Mouse (Mus musculus) myocyte (in vitro differentiated cells): ENCODE results near the gene Sept6. TPM values are rescaled to one million over a fixed set of nuclear protein-coding genes. Genes with fewer than 3 reads are reported as not detected.

Experiments
- H3K27me3 ChIP-seq: one replicate; pipeline ENCODE4 v1.6.1; 2011; ENCODE audit not compliant: control insufficient read depth, insufficient read depth, insufficient read length
- H3K36me3 ChIP-seq: one replicate; pipeline ENCODE4 v1.6.1; 2011; ENCODE audit not compliant: control insufficient read depth, insufficient read depth
- H3K4me2 ChIP-seq: one replicate; pipeline ENCODE4 v1.6.1; 2011; ENCODE audit warnings: low read depth, control low read depth
- H3K4me3 ChIP-seq: one replicate; pipeline ENCODE4 v1.5.1; 2011; ENCODE audit warnings: mild to moderate bottlenecking, control low read depth, moderate library complexity
- H3K79me2 ChIP-seq: one replicate; pipeline ENCODE4 v1.6.1; 2011; ENCODE audit not compliant: control insufficient read depth, insufficient read depth
- H3ac ChIP-seq: one replicate; pipeline ENCODE4 v1.6.1; 2011; ENCODE audit not compliant: control insufficient read depth, insufficient read length
- CEBPB ChIP-seq: IDR thresholded peaks from 2 replicates; pipeline ENCODE4 v1.6.1; 2011; ENCODE audit warnings: mild to moderate bottlenecking, moderate library complexity; ENCODE audit not compliant: poor library complexity, insufficient read depth, severe bottlenecking
- E2F4 ChIP-seq: IDR thresholded peaks from one replicate; pipeline ENCODE4 v1.6.1; 2011; ENCODE audit warnings: mild to moderate bottlenecking, control low read depth, moderate library complexity; ENCODE audit not compliant: insufficient read depth
- MAX ChIP-seq: IDR thresholded peaks from one replicate; pipeline ENCODE4 v1.6.1; 2011; ENCODE audit warnings: low read depth, mild to moderate bottlenecking, control low read depth
- MYOD1 ChIP-seq, 3 experiments: IDR thresholded peaks; one replicate each; pipeline ENCODE4 v1.6.1; 2011; ENCODE audit warnings: control low read depth in 2 of 3, low read depth in 2 of 3, mild to moderate bottlenecking in 2 of 3, moderate library complexity in 1 of 3; ENCODE audit not compliant: insufficient read length in 2 of 3, control insufficient read depth in 1 of 3
- MYOG ChIP-seq, 3 experiments: IDR thresholded peaks; one replicate each; pipeline ENCODE4 v1.6.1; 2011; ENCODE audit warnings: control low read depth in 2 of 3, low read depth in 2 of 3, mild to moderate bottlenecking in 2 of 3; ENCODE audit not compliant: insufficient read length in 2 of 3, control insufficient read depth in 1 of 3, insufficient read depth in 1 of 3
- POLR2A ChIP-seq: IDR thresholded peaks from one replicate; pipeline ENCODE4 v1.6.1; 2011; ENCODE audit warnings: low read depth, mild to moderate bottlenecking, control low read depth, moderate library complexity; ENCODE audit not compliant: insufficient read length
- POLR2AphosphoS2 ChIP-seq: IDR thresholded peaks from one replicate; pipeline ENCODE4 v1.6.1; 2011; ENCODE audit warnings: low read depth, control low read depth; ENCODE audit not compliant: insufficient read length
- REST ChIP-seq: IDR thresholded peaks from one replicate; pipeline ENCODE4 v1.6.1; 2011; ENCODE audit warnings: mild to moderate bottlenecking, control low read depth, moderate library complexity; ENCODE audit not compliant: insufficient read depth, insufficient read length
- SRF ChIP-seq: IDR thresholded peaks from one replicate; pipeline ENCODE4 v1.6.1; 2011; ENCODE audit warnings: low read depth; ENCODE audit not compliant: control insufficient read depth, insufficient read length
- TCF12 ChIP-seq: IDR thresholded peaks from one replicate; pipeline ENCODE4 v1.6.1; 2011; ENCODE audit warnings: mild to moderate bottlenecking, control low read depth; ENCODE audit not compliant: poor library complexity, insufficient read depth, severe bottlenecking
- TCF3 ChIP-seq: IDR thresholded peaks from one replicate; pipeline ENCODE4 v1.6.1; 2011; ENCODE audit warnings: low read depth, control low read depth; ENCODE audit not compliant: insufficient read length
- USF1 ChIP-seq: IDR thresholded peaks from one replicate; pipeline ENCODE4 v1.6.1; 2011; ENCODE audit warnings: low read depth, mild to moderate bottlenecking, control low read depth, moderate library complexity
- polyA plus RNA-seq: library from polyadenylated mRNA; unstranded; fragments of >200 nt; fragmentation: generic; extraction: Trizol; gene quantifications from one replicate; pipeline ENCODE4 v1.2.1, GENCODE M21; 2012; ENCODE audit warnings: missing spikeins

Gene Sept6
- polyA plus RNA-seq, 1 experiment, result 8.3 TPM

GRCm38 (mm10) chrX:36956674-36957073 is 34.9 kb downstream of the Sept6 start:
- Histone ChIP-seq H3ac (no peak overlapping the region), H3K36me3 (no peaks in the 10 kb centered on the region), H3K27me3 (no peaks in the 10 kb centered on the region), H3K4me2 (no peak overlapping the region), H3K4me3 (no peak overlapping the region), H3K79me2 (no peaks in the 10 kb centered on the region)
- TF ChIP-seq TCF3 (no peak), SRF (no peak), TCF12 (no peak)

- Histone ChIP-seq H3K79me2 (no peaks in the 10 kb centered on the region), H3K4me3 (no peak overlapping the region), H3K27me3 (no peaks in the 10 kb centered on the region), H3ac (no peak overlapping the region), H3K4me2 (no peak overlapping the region), H3K36me3 (no peaks in the 10 kb centered on the region)
- TF ChIP-seq MYOD1 (IDR thresholded peaks at IDR 0.05; ENCODE audit: control insufficient read depth in 1 of 3, insufficient read length in 2 of 3, low read depth in 2 of 3) (no peak), REST (no peak), POLR2A (no peak), POLR2AphosphoS2 (no peak), USF1 (no peak), TCF3 (no peak), E2F4 (no peak), TCF12 (no peak), SRF (no peak), MYOG (IDR thresholded peaks at IDR 0.05; ENCODE audit: control insufficient read depth in 1 of 3, insufficient read depth in 1 of 3, insufficient read length in 2 of 3, low read depth in 2 of 3) (no peak), CEBPB (no peak), MAX (no peak)
Measured at GRCm38 (mm10) chrX:36941106-36941505, 50.5 kb downstream of the Sept6 start.

- Histone ChIP-seq H3K36me3 (no peaks in the 10 kb centered on the region), H3K4me3 (no peak overlapping the region), H3K4me2 (peak overlapping the region; percentile 44), H3ac (no peak overlapping the region), H3K27me3 (no peaks in the 10 kb centered on the region), H3K79me2 (no peaks in the 10 kb centered on the region)
- TF ChIP-seq POLR2AphosphoS2 (no peak), CEBPB (peak; percentile 94), E2F4 (no peak), MAX (no peak), TCF12 (no peak)
Measured at GRCm38 (mm10) chrX:36939806-36940413, 51.7 kb downstream of the Sept6 start.

DNA sequence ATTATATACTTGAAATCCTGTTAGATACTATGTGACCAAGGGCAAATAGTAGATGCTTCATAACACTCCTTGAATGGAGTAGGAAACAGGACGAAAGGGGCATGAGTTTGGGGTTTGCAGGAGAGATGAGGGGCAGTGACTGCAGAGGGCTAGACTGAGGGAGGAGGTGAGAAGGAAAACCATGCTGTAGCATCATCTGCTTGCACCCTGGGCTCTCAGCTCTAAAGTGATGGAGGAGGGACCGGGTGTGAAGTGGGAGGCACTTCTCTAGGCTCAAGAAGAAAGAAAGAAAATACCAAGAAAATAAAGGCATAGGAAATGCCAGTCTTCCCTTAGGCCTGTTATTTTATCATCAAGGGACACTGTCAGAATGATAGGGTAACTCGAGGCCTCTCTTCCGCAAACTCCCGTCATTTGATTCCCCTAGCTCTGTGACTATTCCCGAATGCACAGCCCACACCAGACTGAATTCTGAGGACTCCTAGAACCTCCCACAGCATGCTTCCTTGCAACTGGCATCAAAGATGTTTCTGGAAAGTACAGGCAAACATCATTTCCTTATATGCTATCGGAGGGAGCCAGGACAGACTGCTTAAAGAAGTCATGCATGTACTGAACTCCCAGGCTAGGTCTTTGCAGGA is 56.1 kb downstream of the Sept6 start:
- Histone ChIP-seq H3K4me3 (no peak overlapping the region), H3K4me2 (no peak overlapping the region), H3K79me2 (no peaks in the 10 kb centered on the region), H3ac (no peak overlapping the region), H3K36me3 (no peaks in the 10 kb centered on the region), H3K27me3 (no peaks in the 10 kb centered on the region)
- TF ChIP-seq POLR2A, result no peak
- TF ChIP-seq TCF12, result no peak
- TF ChIP-seq MYOD1 (IDR thresholded peaks at IDR 0.05; ENCODE audit: control insufficient read depth in 1 of 3, insufficient read length in 2 of 3, low read depth in 2 of 3), result no peak
- TF ChIP-seq E2F4, result no peak
- no peak for TF ChIP-seq TCF3
- TF ChIP-seq SRF, result no peak
- no peak for TF ChIP-seq REST
- no peak for TF ChIP-seq POLR2AphosphoS2
- TF ChIP-seq USF1, result no peak
- TF ChIP-seq CEBPB, result no peak
- no peak for TF ChIP-seq MAX
- TF ChIP-seq MYOG (IDR thresholded peaks at IDR 0.05; ENCODE audit: control insufficient read depth in 1 of 3, insufficient read depth in 1 of 3, insufficient read length in 2 of 3, low read depth in 2 of 3), result no peak

DNA sequence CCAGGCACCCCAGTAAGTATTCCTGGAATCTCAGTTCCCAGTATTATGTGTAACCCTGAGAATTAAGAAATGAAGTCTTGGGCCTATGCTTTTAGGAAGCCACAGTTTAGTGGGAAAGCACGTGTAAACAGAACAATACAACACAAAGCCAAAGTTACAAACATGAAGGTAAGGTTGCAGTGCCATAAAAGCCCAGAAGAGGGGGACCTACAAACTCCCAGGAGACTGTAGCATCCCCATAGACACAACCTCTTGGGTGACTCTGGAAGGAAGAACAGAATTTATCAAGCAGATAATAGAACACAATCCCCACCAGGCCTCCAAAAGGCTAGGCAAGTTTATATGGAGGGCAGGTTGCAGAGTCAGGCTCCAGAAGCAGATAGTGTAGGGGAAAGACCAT is 61.0 kb downstream of the Sept6 start:
- TF ChIP-seq TCF12, result no peak
- Histone ChIP-seq H3K4me2 (no peak overlapping the region), H3K79me2 (no peaks in the 10 kb centered on the region), H3K27me3 (no peaks in the 10 kb centered on the region), H3ac (no peak overlapping the region), H3K36me3 (no peaks in the 10 kb centered on the region), H3K4me3 (no peak overlapping the region)
